In the genomic region with DNA sequence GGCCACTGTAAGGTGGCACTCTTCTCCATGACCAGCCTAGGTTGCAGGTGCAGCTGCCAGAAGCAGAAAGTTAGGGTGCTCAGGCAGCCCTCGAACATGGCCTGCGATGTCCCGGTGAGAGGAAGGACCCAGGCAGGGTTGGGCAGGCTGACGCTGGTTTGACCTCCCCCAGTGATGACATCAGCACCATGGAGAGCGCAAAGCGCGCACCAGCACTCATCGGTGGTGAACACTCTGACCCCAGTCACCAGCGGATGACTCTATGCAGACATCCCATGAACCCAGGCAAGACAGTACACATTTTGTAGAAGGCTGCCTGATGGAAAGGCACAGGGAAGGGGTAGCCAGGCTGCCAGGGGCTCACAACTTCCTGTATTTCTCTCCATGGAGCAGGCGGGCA, we compare ENCODE assay signal across 9 mouse cellular contexts.
DNase-seq lines count a peak whose midpoint lies in the region; ATAC-seq and TF ChIP-seq lines count a peak whose summit lies in the region.
"Had no signal": no experiment of that assay in that cellular context is flagged by ENCODE, and none has a peak within 500 bp of the region (broad histone marks: within the 10 kb centered on the region; RNA-seq: fewer than 3 reads in every experiment).

No protein-coding gene starts in this region.

- WGBS in forebrain, embryonic 14.5 days, result 8% methylated on average over 10 of the region's 10 CpGs

- intact Hi-C loops in heart, postnatal 36 days (cut with DNase I), result no loop called here

- DNase-seq in heart, postnatal 36 days, result peak; percentile 9 to 14
- no peak for DNase-seq in heart, adult 11 months
- peak; percentile 2 for DNase-seq in Patski (ENCODE audit: low read depth, low spot score)
- peak; percentile 85 for DNase-seq in forelimb bud, embryonic 11.5 days (ENCODE audit: low read depth, low spot score)
- DNase-seq in lung, postnatal 4 days, result peak; percentile 34 to 41
- DNase-seq in spleen, postnatal 14 days (ENCODE audit: low spot score in 2 of 2), result no peak
- DNase-seq in left cerebral cortex, adult 9 months (ENCODE audit: low spot score in 2 of 2), result no peak
- DNase-seq in forebrain, embryonic 14.5 days (ENCODE audit: low spot score), result no peak

- POLR2A ChIA-PET in Patski (lab: Charles Lee), result no interaction called here

- H3K27ac ChIP-seq in forebrain, embryonic 14.5 days (ENCODE audit: low read depth, low read length), result no peak overlapping the region
- H3K27ac ChIP-seq: heart, embryonic 15.5 days had no signal

- no peaks in the 10 kb centered on the region for H3K36me3 ChIP-seq in forebrain, embryonic 14.5 days (ENCODE audit: control insufficient read depth, insufficient read depth, low read length)
- H3K36me3 ChIP-seq: heart, embryonic 15.5 days had no signal

- TF ChIP-seq CTCF in Patski (IDR thresholded peaks at IDR 0.05), result no peak

- peaks cover 5% of the 10 kb centered on the region; the same call in 1 of the 2 replicates for H3K4me1 ChIP-seq in forebrain, embryonic 14.5 days (ENCODE audit: control insufficient read depth, insufficient read depth, low read length)
- H3K4me1 ChIP-seq: heart, embryonic 15.5 days had no signal

- no peaks in the 10 kb centered on the region for H3K27me3 ChIP-seq in Patski
- no peaks in the 10 kb centered on the region; the same call in 1 of the 2 replicates for H3K27me3 ChIP-seq in forebrain, embryonic 14.5 days (replicated peaks; ENCODE audit: control insufficient read depth, insufficient read depth, low read length)

- ATAC-seq in Patski, result no peak
- no peak for ATAC-seq in forebrain, embryonic 14.5 days

- H3K9ac ChIP-seq in forebrain, embryonic 14.5 days (ENCODE audit: low read length), result no peak overlapping the region
- H3K9ac ChIP-seq: heart, embryonic 15.5 days had no signal

- in situ Hi-C loops in Patski (cut with MboI; ENCODE audit: low pct_unique_long_range_greater_than_20kb), result no loop called here

- CTCF ChIA-PET in Patski (lab: Charles Lee), result no interaction called here

- no peaks in the 10 kb centered on the region for H3K9me3 ChIP-seq in forebrain, embryonic 14.5 days (replicated peaks; ENCODE audit: control insufficient read depth, low read length)
- H3K9me3 ChIP-seq: heart, embryonic 15.5 days had no signal

- H3K4me2 ChIP-seq in forebrain, embryonic 14.5 days (ENCODE audit: low read length), result no peak overlapping the region
- H3K4me2 ChIP-seq: heart, embryonic 15.5 days had no signal

- no peak overlapping the region for H3K4me3 ChIP-seq in forebrain, embryonic 14.5 days (ENCODE audit: low read depth, low read length)
- H3K4me3 ChIP-seq: heart, embryonic 15.5 days had no signal

Comparison
In these comparisons a context has a peak if more than half of its experiments do, and no peak if none do; other contexts are left out.
1. DNase-seq: peak in heart, postnatal 36 days (2 of 2), Patski (single experiment), forelimb bud, embryonic 11.5 days (single experiment) and lung, postnatal 4 days (2 of 2); none in heart, adult 11 months (single experiment), spleen, postnatal 14 days (0 of 2), left cerebral cortex, adult 9 months (0 of 2) and forebrain, embryonic 14.5 days (single experiment).